Mouse (Mus musculus) heart, embryonic 16.5 days (tissue): Measurements from ENCODE around the gene Ccdc191. TPM values are rescaled to one million over a fixed set of nuclear protein-coding genes. Genes with fewer than 3 reads are reported as not detected.

ENCODE experiments used
- ATAC-seq: fragments of 200-750 bp; cut with Nextera tagmentation; replicated peaks from 2 replicates; pipeline ENCODE4 v1.8.0; 2017; ENCODE audit warnings: moderate number of reproducible peaks; ENCODE audit not compliant: insufficient read depth, low FRiP score; ENCODE audit errors: extremely low read depth
- H3K27ac ChIP-seq: fragments of 300-500 bp; sonication (generic); 2 replicates; pipeline ENCODE4 v1.5.1; 2014; ENCODE audit warnings: mild to moderate bottlenecking, low read length, control low read depth, moderate library complexity
- H3K27me3 ChIP-seq: fragments of 300-500 bp; sonication (generic); 2 replicates; pipeline ENCODE4 v1.6.1; 2014; ENCODE audit warnings: low read length, mixed read lengths; ENCODE audit not compliant: control insufficient read depth, insufficient read depth
- H3K36me3 ChIP-seq: fragments of 300-500 bp; sonication (generic); 2 replicates; pipeline ENCODE4 v1.6.1; 2014; ENCODE audit not compliant: control insufficient read depth, insufficient read depth
- H3K4me1 ChIP-seq: fragments of 300-500 bp; sonication (generic); 2 replicates; pipeline ENCODE4 v1.6.1; 2014; ENCODE audit warnings: low read length, mixed read lengths; ENCODE audit not compliant: control insufficient read depth, insufficient read depth
- H3K4me2 ChIP-seq: fragments of 300-500 bp; sonication (generic); 2 replicates; pipeline ENCODE4 v1.6.1; 2014; ENCODE audit warnings: low read depth, mild to moderate bottlenecking, control low read depth, low read length
- H3K4me3 ChIP-seq: fragments of 300-500 bp; sonication (generic); 2 replicates; pipeline ENCODE4 v1.5.1; 2014; ENCODE audit warnings: mild to moderate bottlenecking, control low read depth, low read length
- H3K9ac ChIP-seq: fragments of 300-500 bp; sonication (generic); 2 replicates; pipeline ENCODE4 v1.6.1; 2014; ENCODE audit warnings: low read length, control low read depth
- H3K9me3 ChIP-seq: fragments of 300-500 bp; sonication (generic); replicated peaks from 2 replicates; pipeline ENCODE4 v1.6.1; 2016; ENCODE audit warnings: low read length; ENCODE audit not compliant: control insufficient read depth
- WGBS: fragments of 180-500 bp; shearing (Covaris S2); extraction: QIAGEN DNeasy Blood & Tissue Kit; methylation state at CpG from one replicate; pipeline ENCODE4 v1.1.7; 2014; 5-methylcytosine and 5-hydroxymethylcytosine counted together
- polyA plus RNA-seq: library from polyadenylated mRNA; unstranded; fragments of >200 nt; fragmentation: Nextera tagmentation; extraction: Ambion mirVana; gene quantifications from 2 replicates; pipeline ENCODE4 v1.2.1, GENCODE M21; 2015

Ccdc191 gene
- polyA plus RNA-seq, 1 experiment from 2014 or later = 8.8 TPM

- WGBS = 44% methylated on average over 3 of the region's 3 CpGs
- Histone ChIP-seq H3K27ac (no peak overlapping the region), H3K27me3 (no peaks in the 10 kb centered on the region), H3K9me3 (no peaks in the 10 kb centered on the region), H3K4me2 (no peak overlapping the region), H3K4me1 (peaks cover 3% of the 10 kb centered on the region; the same call in 1 of the 2 replicates), H3K36me3 (no peaks in the 10 kb centered on the region), H3K9ac (no peak overlapping the region), H3K4me3 (no peak overlapping the region)
- ATAC-seq = no peak
These were observed 33.0 kb downstream of the Ccdc191 start for GRCm38 (mm10) chr16:43922630-43923029.

GRCm38 (mm10) chr16:43925001-43925558 lies 35.5 kb downstream of the Ccdc191 start:
- Histone ChIP-seq H3K4me2 (no peak overlapping the region), H3K4me3 (no peak overlapping the region), H3K9ac (no peak overlapping the region), H3K36me3 (no peaks in the 10 kb centered on the region), H3K4me1 (peaks cover 3% of the 10 kb centered on the region; the same call in 1 of the 2 replicates), H3K9me3 (no peaks in the 10 kb centered on the region), H3K27me3 (no peaks in the 10 kb centered on the region), H3K27ac (no peak overlapping the region)
- 31% methylated on average over 6 of the region's 6 CpGs for WGBS
- no peak for ATAC-seq

- ATAC-seq = no peak
- WGBS = 82% methylated on average over 1 of the region's 1 CpGs
- Histone ChIP-seq H3K36me3 (no peaks in the 10 kb centered on the region), H3K9ac (no peak overlapping the region), H3K4me2 (no peak overlapping the region), H3K9me3 (no peaks in the 10 kb centered on the region), H3K4me3 (no peak overlapping the region), H3K27ac (no peak overlapping the region), H3K4me1 (peaks cover 3% of the 10 kb centered on the region; the same call in 1 of the 2 replicates), H3K27me3 (no peaks in the 10 kb centered on the region)
These were observed 36.2 kb downstream of the Ccdc191 start for GRCm38 (mm10) chr16:43925846-43926245.

GRCm38 (mm10) chr16:43926341-43926859 lies 36.8 kb downstream of the Ccdc191 start, which contains the start of gene Qtrt2:
Gene Qtrt2 (minus strand): TSS chr16:43926809.
- H3K4me3 ChIP-seq = no peak within 1 kb of the TSS
- no peaks in the 10 kb centered on the region for H3K27me3 ChIP-seq
- peaks cover 3% of the 10 kb centered on the region; the same call in 1 of the 2 replicates for H3K4me1 ChIP-seq
- H3K36me3 ChIP-seq = no peaks in the 10 kb centered on the region
- ATAC-seq = no peak
- no peaks in the 10 kb centered on the region for H3K9me3 ChIP-seq
- WGBS = 68% methylated on average over 6 of the region's 6 CpGs
- no peak within 1 kb of the TSS for H3K9ac ChIP-seq
- H3K27ac ChIP-seq = no peak within 1 kb of the TSS
- H3K4me2 ChIP-seq = no peak within 1 kb of the TSS

GRCm38 (mm10) chr16:43930577-43930976 lies 41.0 kb downstream of the Ccdc191 start:
- Histone ChIP-seq H3K4me1 (no peaks in the 10 kb centered on the region), H3K36me3 (no peaks in the 10 kb centered on the region), H3K9me3 (no peaks in the 10 kb centered on the region), H3K4me3 (no peak overlapping the region), H3K9ac (no peak overlapping the region), H3K27ac (no peak overlapping the region), H3K27me3 (no peaks in the 10 kb centered on the region), H3K4me2 (no peak overlapping the region)
- ATAC-seq = no peak

- H3K9ac ChIP-seq = no peak overlapping the region
- H3K4me2 ChIP-seq = no peak overlapping the region
- H3K36me3 ChIP-seq = no peaks in the 10 kb centered on the region
- ATAC-seq = no peak
- no peaks in the 10 kb centered on the region for H3K9me3 ChIP-seq
- no peaks in the 10 kb centered on the region for H3K27me3 ChIP-seq
- H3K4me1 ChIP-seq = no peaks in the 10 kb centered on the region
- H3K27ac ChIP-seq = no peak overlapping the region
- 85% methylated on average over 3 of the region's 3 CpGs for WGBS
- no peak overlapping the region for H3K4me3 ChIP-seq
These were observed 41.9 kb downstream of the Ccdc191 start for GRCm38 (mm10) chr16:43931502-43931901.

- H3K4me2 ChIP-seq = no peak overlapping the region
- ATAC-seq = no peak
- H3K36me3 ChIP-seq = no peaks in the 10 kb centered on the region
- 77% methylated on average over 7 of the region's 7 CpGs for WGBS
- H3K9ac ChIP-seq = no peak overlapping the region
- H3K4me1 ChIP-seq = no peaks in the 10 kb centered on the region
- H3K4me3 ChIP-seq = no peak overlapping the region
- H3K27me3 ChIP-seq = no peaks in the 10 kb centered on the region
- H3K27ac ChIP-seq = no peak overlapping the region
- H3K9me3 ChIP-seq = no peaks in the 10 kb centered on the region
These were observed 42.7 kb downstream of the Ccdc191 start for GRCm38 (mm10) chr16:43932319-43932718.

- H3K4me3 ChIP-seq = no peak overlapping the region
- no peaks in the 10 kb centered on the region for H3K9me3 ChIP-seq
- H3K4me1 ChIP-seq = no peaks in the 10 kb centered on the region
- H3K27me3 ChIP-seq = no peaks in the 10 kb centered on the region
- 75% methylated on average over 6 of the region's 6 CpGs for WGBS
- H3K4me2 ChIP-seq = no peak overlapping the region
- H3K9ac ChIP-seq = no peak overlapping the region
- H3K36me3 ChIP-seq = no peaks in the 10 kb centered on the region
- ATAC-seq = no peak
- no peak overlapping the region for H3K27ac ChIP-seq
These were observed 43.4 kb downstream of the Ccdc191 start for GRCm38 (mm10) chr16:43933041-43933440.

- H3K4me2 ChIP-seq = no peak overlapping the region
- H3K4me1 ChIP-seq = no peaks in the 10 kb centered on the region
- no peaks in the 10 kb centered on the region for H3K9me3 ChIP-seq
- no peak for ATAC-seq
- no peaks in the 10 kb centered on the region for H3K36me3 ChIP-seq
- no peak overlapping the region for H3K27ac ChIP-seq
- 84% methylated on average over 8 of the region's 8 CpGs for whole genome bisulfite sequencing
- H3K9ac ChIP-seq = no peak overlapping the region
- H3K4me3 ChIP-seq = no peak overlapping the region
- no peaks in the 10 kb centered on the region for H3K27me3 ChIP-seq
These were observed 45.3 kb downstream of the Ccdc191 start for GRCm38 (mm10) chr16:43934856-43935255.
